Comparison of ENCODE assay signal across 7 mouse cellular contexts in genomic region chr3:103378018-103378417, GRCm38 (mm10).
DNase-seq lines count a peak whose midpoint lies in the region; ATAC-seq and TF ChIP-seq lines count a peak whose summit lies in the region.

No protein-coding gene starts in this region.

- no peak overlapping the region for H3K4me2 ChIP-seq in CH12.LX (ENCODE audit: insufficient read depth, low read depth, poor library complexity, severe bottlenecking)
- no peak overlapping the region for H3K4me2 ChIP-seq in hindbrain, embryonic 12.5 days (replicated peaks)

- in situ Hi-C loops in CH12.LX (cut with MboI; ENCODE audit: low pct_ligation_motif_present, low pct_unique_long_range_greater_than_20kb, low sequenced_read_pairs), result no loop called here

- no peak overlapping the region for H3K9ac ChIP-seq in CH12.LX (ENCODE audit: insufficient read depth, low read depth)
- H3K9ac ChIP-seq in hindbrain, embryonic 12.5 days, result no peak overlapping the region

- no peak for ATAC-seq in hindbrain, embryonic 12.5 days (ENCODE audit: low FRiP score)

- intact Hi-C loops in heart, postnatal 10 days (cut with DNase I), result loop anchor here (10.0 kb wide), 1 partner anchor 143 kb away; no protein-coding TSS in a partner anchor
- intact Hi-C loops in left cerebral cortex, adult 2 months (cut with DNase I), result loop anchor here (5.0 kb wide), 1 partner anchor 196 kb away; no protein-coding TSS in a partner anchor

- peaks cover 23 to 66% of the 10 kb centered on the region in 2 experiments for H3K4me1 ChIP-seq in CH12.LX (ENCODE audit: control insufficient read depth in 1 of 2, insufficient read depth in 2 of 2)
- peaks cover 3% of the 10 kb centered on the region; the same call in 1 of the 2 replicates for H3K4me1 ChIP-seq in hindbrain, embryonic 12.5 days

- no peak for TF ChIP-seq EP300 in CH12.LX (IDR thresholded peaks at IDR 0.05; ENCODE audit: low read length)

- dilution Hi-C loops in CH12.LX (cut with MboI; ENCODE audit: extremely low pct_ligation_motif_present, extremely low pct_unique_long_range_greater_than_20kb, low sequenced_read_pairs), result no loop called here

- H3K27ac ChIP-seq in CH12.LX (ENCODE audit: insufficient read depth, low read depth), result no peak overlapping the region
- no peak overlapping the region for H3K27ac ChIP-seq in hindbrain, embryonic 12.5 days
- no peak overlapping the region for H3K27ac ChIP-seq in left cerebral cortex, adult 2 months

- TF ChIP-seq CTCF in CH12.LX (conservative IDR thresholded peaks at IDR 0.05 in 1 of 2, IDR thresholded peaks at IDR 0.05 in 1 of 2; ENCODE audit: low read depth in 2 of 2, low read length in 2 of 2), result no peak
- TF ChIP-seq CTCF in left cerebral cortex, adult 2 months (IDR thresholded peaks at IDR 0.05), result no peak

- DNase-seq in A20 (ENCODE audit: low read depth, low spot score) (peak; percentile 89), CH12.LX (ENCODE audit: extremely low read depth) (peak; percentile 93)
- peak; percentile 37 to 45 for DNase-seq in heart, postnatal 10 days
- peak; percentile 73 for DNase-seq in lung, postnatal 36 days
- no peak for DNase-seq in layer of hippocampus, postnatal 10 days (ENCODE audit: low spot score in 2 of 2)
- DNase-seq in left cerebral cortex, adult 2 months (ENCODE audit: extremely low spot score in 1 of 2, low spot score in 2 of 2), result no peak

- no peaks in the 10 kb centered on the region for H3K36me3 ChIP-seq in CH12.LX (replicated peaks in 1 of 2; ENCODE audit: control insufficient read depth in 1 of 2, insufficient read depth in 1 of 2, low read length in 1 of 2)
- H3K36me3 ChIP-seq in hindbrain, embryonic 12.5 days, result no peaks in the 10 kb centered on the region

- peaks cover 5% of the 10 kb centered on the region for H3K9me3 ChIP-seq in CH12.LX (replicated peaks; ENCODE audit: low read length)
- H3K9me3 ChIP-seq in hindbrain, embryonic 12.5 days (replicated peaks), result no peaks in the 10 kb centered on the region

- TF ChIP-seq RAD21 in CH12.LX (IDR thresholded peaks at IDR 0.05; ENCODE audit: low read depth, low read length), result no peak

- H3K27me3 ChIP-seq in CH12.LX (replicated peaks), result peaks cover 2% of the 10 kb centered on the region
- H3K27me3 ChIP-seq in hindbrain, embryonic 12.5 days, result no peaks in the 10 kb centered on the region

- H3K79me2 ChIP-seq in CH12.LX (replicated peaks; ENCODE audit: control insufficient read depth, extremely low read depth, insufficient read depth, poor library complexity, severe bottlenecking), result no peaks in the 10 kb centered on the region

- no peak for TF ChIP-seq POLR2A in CH12.LX (IDR thresholded peaks at IDR 0.05; ENCODE audit: low read depth, low read length)

- no peak overlapping the region for H3K4me3 ChIP-seq in CH12.LX (replicated peaks in 1 of 3; ENCODE audit: low read depth in 2 of 3, low read length in 2 of 3, poor library complexity in 1 of 3)
- no peak overlapping the region for H3K4me3 ChIP-seq in hindbrain, embryonic 12.5 days
- H3K4me3 ChIP-seq in left cerebral cortex, adult 2 months, result no peak overlapping the region

TF ChIP-seq in CH12.LX, 34 proteins besides CTCF, POLR2A, EP300 and RAD21:
- TF ChIP-seq KAT2A (IDR thresholded peaks at IDR 0.05; ENCODE audit: insufficient replicate concordance, low read length) (no peak), USF2 (conservative IDR thresholded peaks at IDR 0.05; ENCODE audit: low read depth, low read length) (no peak), MAZ (IDR thresholded peaks at IDR 0.05; ENCODE audit: low read depth, low read length) (no peak), PAX5 (IDR thresholded peaks at IDR 0.05; ENCODE audit: low read length) (no peak), USF1 (IDR thresholded peaks at IDR 0.05; ENCODE audit: low read depth, low read length) (no peak), HCFC1 (IDR thresholded peaks at IDR 0.05; ENCODE audit: low read depth, low read length) (peak; percentile 58), ZMIZ1 (IDR thresholded peaks at IDR 0.05; ENCODE audit: low read depth, low read length) (no peak), RCOR1 (conservative IDR thresholded peaks at IDR 0.05; ENCODE audit: low read depth, low read length) (no peak), SMC3 (IDR thresholded peaks at IDR 0.05; ENCODE audit: low read depth, low read length) (no peak), GABPA (IDR thresholded peaks at IDR 0.05; ENCODE audit: insufficient replicate concordance, low read depth, low read length) (no peak), MEF2A (IDR thresholded peaks at IDR 0.05; ENCODE audit: borderline replicate concordance, low read depth, low read length) (peak; percentile 92), UBTF (IDR thresholded peaks at IDR 0.05; ENCODE audit: low read depth, low read length) (no peak), SIN3A (IDR thresholded peaks at IDR 0.05; ENCODE audit: low read length) (peak; percentile 65), ZKSCAN1 (IDR thresholded peaks at IDR 0.05; ENCODE audit: borderline replicate concordance, low read depth, low read length) (no peak), CHD2 (IDR thresholded peaks at IDR 0.05; ENCODE audit: low read length) (0 out of 2 replicates have a peak, but pooled peaks have one; percentile 34), NELFE (IDR thresholded peaks at IDR 0.05; ENCODE audit: low read depth, low read length) (no peak; the same call in 1 of the 2 replicates), E2F4 (IDR thresholded peaks at IDR 0.05; ENCODE audit: insufficient replicate concordance, low read depth, low read length) (no peak), ZNF384 (IDR thresholded peaks at IDR 0.05; ENCODE audit: low read depth, low read length) (no peak), MYC (IDR thresholded peaks at IDR 0.05; ENCODE audit: low read depth, low read length) (0 out of 2 replicates have a peak, but pooled peaks have one; percentile 43), TCF12 (IDR thresholded peaks at IDR 0.05; ENCODE audit: low read depth, low read length) (no peak), JUN (IDR thresholded peaks at IDR 0.05; ENCODE audit: insufficient read depth, low read depth, low read length) (no peak), MAX (IDR thresholded peaks at IDR 0.05; ENCODE audit: low read length) (no peak), ETS1 (conservative IDR thresholded peaks at IDR 0.05; ENCODE audit: low read depth, low read length) (peak; percentile 56; the same call in 1 of the 2 replicates), JUND (conservative IDR thresholded peaks at IDR 0.05; ENCODE audit: low read depth, low read length) (0 out of 2 replicates have a peak, but pooled peaks have one; percentile 10), MXI1 (IDR thresholded peaks at IDR 0.05; ENCODE audit: low read depth, low read length) (no peak), POLR2AphosphoS2 (IDR thresholded peaks at IDR 0.05; ENCODE audit: low read depth, low read length) (no peak), BHLHE40 (IDR thresholded peaks at IDR 0.05; ENCODE audit: low read depth, low read length) (no peak), IRF4 (IDR thresholded peaks at IDR 0.05; ENCODE audit: low read depth, low read length) (peak; percentile 38; the same call in 1 of the 2 replicates), TBP (conservative IDR thresholded peaks at IDR 0.05; ENCODE audit: low read depth, low read length) (peak; percentile 77), NRF1 (IDR thresholded peaks at IDR 0.05; ENCODE audit: low read depth, low read length) (no peak), CHD1 (IDR thresholded peaks at IDR 0.05; ENCODE audit: low read depth, low read length) (no peak), MAFK (IDR thresholded peaks at IDR 0.05; ENCODE audit: insufficient replicate concordance, low read length) (no peak), ZC3H11A (IDR thresholded peaks at IDR 0.05; ENCODE audit: low read depth, low read length) (no peak), ELF1 (IDR thresholded peaks at IDR 0.05; ENCODE audit: low read depth, low read length) (peak; percentile 75)
TF ChIP-seq in CH12.LX: peak in this region for 10.

Comparison
In these comparisons a context has a peak if more than half of its experiments do, and no peak if none do; other contexts are left out.
1. DNase-seq: peak in A20 (single experiment), CH12.LX (single experiment), heart, postnatal 10 days (2 of 2) and lung, postnatal 36 days (single experiment); none in layer of hippocampus, postnatal 10 days (0 of 2) and left cerebral cortex, adult 2 months (0 of 2).